Mouse (Mus musculus): ENCODE results near the gene Kcnh2.

Kcnh2 gene

GRCm38 (mm10) chr5:24378700-24379099, 27.3 kb upstream of the Kcnh2 start:
- in situ Hi-C loops (cut with MseI, MboI) = no loop called here

GRCm38 (mm10) chr5:24374666-24375328, 23.4 kb upstream of the Kcnh2 start:
- in situ Hi-C loops (cut with MseI, MboI) = no loop called here

- in situ Hi-C loops (cut with MseI, MboI) = no loop called here
These were observed 22.8 kb upstream of the Kcnh2 start for GRCm38 (mm10) chr5:24374216-24374615.

GRCm38 (mm10) chr5:24373807-24374206, 22.4 kb upstream of the Kcnh2 start:
- in situ Hi-C loops (cut with MseI, MboI) = no loop called here

- in situ Hi-C loops (cut with MseI, MboI) = loop anchor here (10.0 kb wide), 1 partner anchor 105 kb away; no protein-coding TSS in a partner anchor
These were observed 18.4 kb upstream of the Kcnh2 start for GRCm38 (mm10) chr5:24369767-24370166.

GRCm38 (mm10) chr5:24366426-24366825, 15.0 kb upstream of the Kcnh2 start:
- in situ Hi-C loops (cut with MseI, MboI) = loop anchor here (10.0 kb wide), 1 partner anchor 102 kb away; no protein-coding TSS in a partner anchor

GRCm38 (mm10) chr5:24365528-24365927, 14.1 kb upstream of the Kcnh2 start:
- in situ Hi-C loops (cut with MseI, MboI) = loop anchor here (10.0 kb wide), 1 partner anchor 101 kb away; no protein-coding TSS in a partner anchor

- in situ Hi-C loops (cut with MseI, MboI) = loop anchor here (10.0 kb wide), 1 partner anchor 100 kb away; no protein-coding TSS in a partner anchor
These were observed 13.6 kb upstream of the Kcnh2 start for GRCm38 (mm10) chr5:24364963-24365362.

GRCm38 (mm10) chr5:24364508-24364907, 13.1 kb upstream of the Kcnh2 start, which contains the start of gene Nos3:
Gene Nos3 (plus strand): TSS chr5:24364810.
- in situ Hi-C loops (cut with MseI, MboI) = loop anchor here (10.0 kb wide), 1 partner anchor 100 kb away; no protein-coding TSS in a partner anchor

- in situ Hi-C loops (cut with MseI, MboI) = loop anchor here (10.0 kb wide), 1 partner anchor 99 kb away; no protein-coding TSS in a partner anchor
These were observed 12.7 kb upstream of the Kcnh2 start for GRCm38 (mm10) chr5:24364061-24364460.

GRCm38 (mm10) chr5:24363467-24363866, 12.1 kb upstream of the Kcnh2 start:
- in situ Hi-C loops (cut with MseI, MboI) = loop anchor here (10.0 kb wide), 1 partner anchor 99 kb away; no protein-coding TSS in a partner anchor

- in situ Hi-C loops (cut with MseI, MboI) = loop anchor here (10.0 kb wide), 1 partner anchor 96 kb away; no protein-coding TSS in a partner anchor
These were observed 9.5 kb upstream of the Kcnh2 start for GRCm38 (mm10) chr5:24360792-24361454.

GRCm38 (mm10) chr5:24357461-24357860, 6.1 kb upstream of the Kcnh2 start:
- in situ Hi-C loops (cut with MseI, MboI) = no loop called here

GRCm38 (mm10) chr5:24356764-24357163, 5.4 kb upstream of the Kcnh2 start:
- in situ Hi-C loops (cut with MseI, MboI) = no loop called here

- in situ Hi-C loops (cut with MseI, MboI) = no loop called here
These were observed 1.9 kb upstream of the Kcnh2 start for GRCm38 (mm10) chr5:24353327-24353726.

GRCm38 (mm10) chr5:24352251-24352859, 951 bp upstream of the Kcnh2 start:
- in situ Hi-C loops (cut with MseI, MboI) = no loop called here

- in situ Hi-C loops (cut with MseI, MboI) = no loop called here
These were observed 332 bp upstream of the Kcnh2 start for GRCm38 (mm10) chr5:24351701-24352171.

GRCm38 (mm10) chr5:24350531-24351250, 713 bp downstream of the Kcnh2 start:
- in situ Hi-C loops (cut with MseI, MboI) = no loop called here

- in situ Hi-C loops (cut with MseI, MboI) = no loop called here
These were observed 1.3 kb downstream of the Kcnh2 start for GRCm38 (mm10) chr5:24350073-24350472.

GRCm38 (mm10) chr5:24348546-24348945, 2.9 kb downstream of the Kcnh2 start:
- in situ Hi-C loops (cut with MseI, MboI) = no loop called here

- in situ Hi-C loops (cut with MseI, MboI) = no loop called here
These were observed 3.3 kb downstream of the Kcnh2 start for GRCm38 (mm10) chr5:24348128-24348527.

All from mouse trophoblast stem cell (cell line).